Mouse (Mus musculus) v-Abl transformed pro-B cells (cell line): Measurements from ENCODE around the gene Ankdd1a.

Experiments used
- in situ Hi-C, 2 experiments: fragments of 400-800 bp; cut with MboI; formaldehyde crosslinking; loops; one replicate each; pipeline ENCODE4 v1.15.1; 2025; ENCODE audit not compliant: unreplicated experiment in 2 of 2

Ankdd1a gene

GRCm38 (mm10) chr9:65519807-65520504 is at the start of gene Ankdd1a:
Gene Ankdd1a, minus strand, starts transcription at chr9:65520193.
- in situ Hi-C loops: loop anchor here (5.0 to 25.0 kb wide), 3 partner anchors 62 to 142 kb away; partner anchors contain the start of genes Plekho2 (in 2 of the 2) and Oaz2 (in 1 of the 2)

GRCm38 (mm10) chr9:65569491-65569971 is 49.5 kb upstream of the Ankdd1a start:
- in situ Hi-C loops: no loop called here

DNA sequence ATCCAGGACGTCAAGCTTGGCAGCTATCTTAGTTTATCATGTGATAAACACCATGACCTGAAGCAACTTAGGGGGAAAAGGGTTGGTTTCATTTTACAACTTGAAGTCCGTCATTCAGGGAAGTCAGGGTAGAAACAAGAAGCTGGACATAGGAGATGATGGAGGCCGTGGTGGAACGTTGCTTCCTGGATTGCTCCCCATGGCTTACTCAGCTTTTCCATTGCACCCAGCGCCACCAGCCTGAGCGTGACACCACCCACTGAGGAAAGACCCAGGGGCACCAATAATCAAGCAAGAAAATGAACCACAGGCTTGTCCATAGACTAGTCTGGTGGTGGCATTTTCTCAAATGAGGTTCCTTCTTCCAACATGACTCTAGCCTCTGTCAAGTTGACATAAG is 48.8 kb upstream of the Ankdd1a start:
- in situ Hi-C loops: no loop called here

DNA sequence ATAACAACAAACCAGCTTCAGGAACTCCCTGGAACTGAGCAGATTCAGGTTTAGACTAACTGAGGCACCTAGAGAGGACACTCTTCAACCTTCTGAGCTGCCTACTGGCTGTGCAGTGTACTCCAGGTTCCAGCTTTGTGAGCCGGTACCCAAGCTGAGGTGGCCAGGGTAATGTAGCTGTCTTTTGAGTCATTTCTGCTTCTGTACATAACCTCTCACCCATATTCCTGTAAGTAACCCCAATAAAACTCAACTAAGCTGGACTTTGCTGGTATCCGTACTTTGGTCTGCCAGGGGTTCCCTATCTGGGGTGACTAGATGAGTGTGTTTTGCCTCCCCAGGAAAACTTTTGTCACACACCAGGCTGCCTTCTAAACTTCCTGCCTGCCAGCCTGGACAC is 44.7 kb upstream of the Ankdd1a start:
- in situ Hi-C loops: no loop called here

DNA sequence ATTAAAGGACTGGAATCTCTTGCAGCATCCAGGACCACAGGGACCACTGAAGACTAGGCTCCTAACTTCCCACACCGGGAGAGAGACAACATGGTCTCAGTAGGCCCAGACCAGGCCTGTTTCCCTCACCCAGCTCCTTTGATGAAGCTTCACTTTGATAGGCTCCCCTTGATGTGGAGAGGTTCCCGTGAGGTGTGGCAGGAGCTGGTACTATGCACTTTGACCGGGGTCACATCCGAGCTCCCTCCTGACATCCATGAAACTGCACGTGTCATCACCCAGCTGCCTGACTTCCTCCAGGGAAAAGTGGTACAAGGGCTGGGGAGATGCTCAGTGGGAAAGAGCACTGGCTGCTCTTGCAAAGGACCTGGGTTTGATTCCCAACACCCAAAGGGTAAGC is 43.1 kb upstream of the Ankdd1a start:
- in situ Hi-C loops: no loop called here

GRCm38 (mm10) chr9:65562081-65562506 is 42.1 kb upstream of the Ankdd1a start:
- in situ Hi-C loops: no loop called here

- in situ Hi-C loops: no loop called here
Measured at GRCm38 (mm10) chr9:65561016-65561415, 41.0 kb upstream of the Ankdd1a start.

GRCm38 (mm10) chr9:65558806-65559205 is 38.8 kb upstream of the Ankdd1a start:
- in situ Hi-C loops: no loop called here

- in situ Hi-C loops: no loop called here
Measured at GRCm38 (mm10) chr9:65556979-65557378, 37.0 kb upstream of the Ankdd1a start.

GRCm38 (mm10) chr9:65556349-65556748 is 36.4 kb upstream of the Ankdd1a start:
- in situ Hi-C loops: no loop called here

GRCm38 (mm10) chr9:65555621-65556020 is 35.6 kb upstream of the Ankdd1a start:
- in situ Hi-C loops: no loop called here

DNA sequence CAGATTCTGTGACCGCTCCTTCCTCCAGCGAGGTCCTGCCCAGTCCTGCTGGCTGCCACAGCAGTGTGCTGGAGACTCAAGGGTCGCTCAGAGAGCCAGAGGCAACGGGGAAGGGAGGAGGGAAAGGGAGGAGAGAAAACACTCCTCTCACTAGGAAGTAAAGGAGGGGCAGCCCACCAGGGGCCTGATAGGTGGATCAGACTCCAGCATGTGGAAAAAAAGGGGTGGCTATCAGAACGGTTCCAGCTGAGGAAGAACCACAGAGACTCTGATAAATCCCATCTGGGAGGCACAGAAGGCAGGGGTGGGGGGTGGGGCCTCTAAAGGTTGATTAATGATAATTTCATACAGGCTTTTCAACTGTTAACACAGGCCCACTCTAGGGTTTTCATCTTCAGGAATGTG is 35.0 kb upstream of the Ankdd1a start:
- in situ Hi-C loops: no loop called here

DNA sequence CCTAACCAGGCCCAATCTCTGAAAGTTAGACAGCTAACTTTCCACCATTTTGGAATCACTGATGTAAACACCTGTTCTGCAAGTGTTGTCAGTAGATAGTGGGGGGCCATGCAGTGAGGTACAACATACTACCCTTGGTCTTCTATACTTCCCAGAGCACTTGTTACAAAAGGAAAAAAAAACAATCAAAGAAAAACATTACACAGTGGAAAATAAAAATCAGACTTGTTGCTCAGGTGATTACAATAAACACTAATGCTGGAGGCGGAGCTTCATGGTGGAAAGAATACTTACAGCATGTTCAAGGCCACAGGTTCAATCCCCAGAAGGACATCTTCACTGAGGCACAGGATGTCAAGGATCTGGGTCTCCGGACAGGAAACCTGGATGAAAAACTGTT is 32.7 kb upstream of the Ankdd1a start:
- in situ Hi-C loops: no loop called here

GRCm38 (mm10) chr9:65552141-65552540 is 32.1 kb upstream of the Ankdd1a start:
- in situ Hi-C loops: no loop called here

GRCm38 (mm10) chr9:65551035-65551434 is 31.0 kb upstream of the Ankdd1a start:
- in situ Hi-C loops: no loop called here

DNA sequence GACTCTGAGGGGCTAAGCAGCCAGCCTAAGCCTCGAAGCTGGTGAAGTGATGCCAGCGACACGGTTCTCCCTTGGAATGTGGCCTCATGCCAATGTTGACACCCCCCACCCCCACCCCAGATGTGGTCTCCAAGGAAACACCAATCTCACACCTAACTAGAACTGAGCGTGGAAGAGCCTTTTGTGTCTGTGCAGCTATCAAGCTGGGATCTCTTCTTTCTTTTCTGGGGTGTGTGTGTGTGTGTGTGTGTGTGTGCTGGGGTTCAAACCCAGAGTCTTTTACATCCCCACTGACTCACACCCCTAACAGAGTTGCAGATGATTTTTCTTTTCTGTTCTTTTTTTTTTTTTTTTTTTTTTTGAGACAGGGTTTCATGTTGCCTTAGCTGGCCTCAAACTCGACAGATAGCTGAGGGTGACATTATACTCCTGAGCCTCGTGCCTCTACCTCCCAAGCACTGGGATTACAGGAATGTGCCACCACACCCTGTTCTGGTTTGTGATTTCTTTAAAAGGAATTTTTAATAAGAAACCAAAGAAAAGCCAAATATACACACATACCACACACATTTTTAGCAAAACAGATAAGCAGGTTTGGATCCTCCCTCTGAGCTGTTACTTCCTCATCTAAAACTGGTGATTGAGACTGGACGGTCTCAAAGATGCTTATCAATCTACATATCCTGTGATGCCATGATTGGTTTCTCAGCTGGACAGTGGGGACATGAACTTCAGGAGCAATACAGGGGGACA is 30.3 kb upstream of the Ankdd1a start:
- in situ Hi-C loops: no loop called here

DNA sequence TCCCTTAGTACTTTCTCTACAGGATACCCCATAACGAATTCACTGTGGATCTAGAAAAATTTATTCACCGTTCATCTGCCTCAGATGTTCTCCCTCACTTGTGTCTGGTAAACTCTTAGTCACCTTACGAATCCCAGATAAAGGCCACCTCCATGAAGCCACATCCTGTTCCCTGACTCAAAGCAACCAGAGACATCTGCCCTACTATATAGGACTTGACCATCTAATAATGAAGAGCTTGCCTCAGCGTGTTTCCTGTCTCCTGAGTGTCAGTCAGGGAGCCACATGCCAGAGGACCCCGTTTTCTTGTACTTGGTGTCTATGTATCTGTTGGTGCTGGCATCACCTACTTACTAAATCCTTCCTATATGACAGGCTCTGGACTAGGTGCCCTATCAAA is 29.6 kb upstream of the Ankdd1a start:
- in situ Hi-C loops: loop anchor here in 1 of 2 experiments (10.0 to 25.0 kb wide), 2 partner anchors 755 to 1038 kb away; partner anchors contain the start of gene Usp3

GRCm38 (mm10) chr9:65549139-65549538 is 29.1 kb upstream of the Ankdd1a start:
- in situ Hi-C loops: loop anchor here in 1 of 2 experiments (10.0 to 25.0 kb wide), 2 partner anchors 754 to 1038 kb away; partner anchors contain the start of gene Usp3

DNA sequence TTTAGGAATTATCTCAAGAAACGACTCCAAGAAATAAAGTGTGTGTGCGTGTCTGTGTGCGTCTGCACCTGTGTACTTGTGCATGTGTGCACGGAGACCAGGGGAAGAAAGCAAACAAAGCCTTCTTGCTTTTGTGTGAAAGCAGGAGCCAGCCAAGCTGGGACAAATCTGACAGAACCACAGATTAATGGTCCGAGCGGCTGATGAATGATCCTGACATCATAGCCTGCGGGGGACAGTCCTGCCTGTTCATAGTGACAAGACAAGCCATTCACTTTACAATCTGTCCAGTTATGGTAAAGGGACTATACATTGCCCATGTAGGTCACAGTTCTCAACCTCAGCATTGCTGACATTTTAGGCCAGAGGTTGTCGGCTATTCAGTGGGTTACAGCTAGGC is 28.3 kb upstream of the Ankdd1a start:
- in situ Hi-C loops: loop anchor here in 1 of 2 experiments (10.0 to 25.0 kb wide), 2 partner anchors 754 to 1039 kb away; partner anchors contain the start of gene Usp3

GRCm38 (mm10) chr9:65547844-65548243 is 27.9 kb upstream of the Ankdd1a start:
- in situ Hi-C loops: loop anchor here in 1 of 2 experiments (10.0 to 25.0 kb wide), 2 partner anchors 753 to 1039 kb away; partner anchors contain the start of gene Usp3

DNA sequence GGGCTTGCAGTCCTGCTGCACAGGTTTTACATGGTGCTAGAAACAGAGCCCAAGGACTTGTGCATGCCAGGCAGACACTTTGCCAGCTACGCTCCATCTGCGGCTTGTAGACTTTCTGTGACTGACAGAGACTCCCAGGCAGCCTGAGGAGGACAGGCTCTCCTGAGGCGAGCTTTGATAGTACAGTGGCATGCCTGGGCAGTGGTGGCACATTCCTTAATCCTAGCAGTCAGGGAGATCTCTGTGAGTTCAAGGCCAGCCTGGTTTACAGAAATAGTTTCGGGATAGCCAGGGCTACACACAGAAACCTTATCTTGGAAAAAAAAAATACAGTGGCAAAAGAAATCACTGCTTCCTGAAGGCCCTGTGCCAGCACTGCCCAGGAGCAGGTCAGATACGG is 27.1 kb upstream of the Ankdd1a start:
- in situ Hi-C loops: loop anchor here in 1 of 2 experiments (10.0 to 25.0 kb wide), 2 partner anchors 752 to 1040 kb away; partner anchors contain the start of gene Usp3
